Mouse (Mus musculus): ENCODE data around the gene Rngtt.

Gene Rngtt

DNA sequence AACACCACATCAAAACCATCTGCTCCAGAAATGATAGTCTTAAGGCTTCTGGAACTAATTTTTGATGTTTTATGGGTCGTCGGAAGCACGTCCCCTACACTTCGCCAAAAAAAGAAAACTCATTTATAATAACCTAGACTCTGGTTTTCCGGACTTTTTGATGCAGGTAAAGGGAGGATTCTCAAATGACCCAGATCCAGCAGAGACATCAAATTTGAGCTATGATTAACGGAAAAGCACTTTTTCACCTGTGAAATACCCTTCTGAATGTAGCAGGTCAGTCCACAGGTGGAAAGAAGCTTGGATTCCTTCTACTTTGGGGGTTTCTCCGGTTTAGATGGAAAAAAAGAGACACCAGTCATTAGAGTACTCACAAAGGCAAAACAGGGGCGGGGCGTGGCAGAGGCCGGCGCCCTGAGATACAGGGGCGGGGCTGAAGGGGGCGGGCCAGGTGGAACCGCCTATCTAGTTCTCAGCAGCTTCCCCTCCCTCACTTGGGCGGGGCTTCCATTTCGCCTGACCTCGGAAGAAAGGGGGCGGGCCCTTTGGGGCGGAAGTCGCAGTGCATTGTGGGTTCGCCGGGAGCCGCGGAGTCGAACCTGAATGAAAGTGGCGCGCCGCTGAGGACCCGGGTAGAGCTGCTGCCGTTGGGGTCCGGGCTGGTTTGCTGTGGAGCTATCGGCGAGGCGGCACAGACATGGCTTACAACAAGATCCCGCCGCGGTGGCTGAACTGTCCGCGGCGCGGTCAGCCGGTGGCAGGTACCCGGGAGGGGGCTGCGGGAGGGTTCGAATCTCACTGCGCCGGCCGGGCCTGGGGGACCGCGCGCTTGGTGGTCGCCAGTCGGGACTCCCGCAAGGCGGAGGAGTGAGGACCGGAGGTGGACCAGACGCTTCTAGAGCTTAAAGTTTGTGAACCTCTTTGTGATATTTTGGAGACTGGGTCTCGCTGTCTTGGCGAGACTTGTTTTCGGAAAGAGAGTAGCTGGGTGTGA, at the start of gene Rngtt:
Gene Rngtt, plus strand, starts transcription at position 548 of the 994 bp plus-strand sequence.
- in situ Hi-C loops (cut with MboI; ENCODE audit: unreplicated experiment in 2 of 2): loop anchor here in 1 of 2 experiments (25.0 kb wide), 1 partner anchor 1348 kb away; the partner anchor contains the start of gene Map3k7

DNA sequence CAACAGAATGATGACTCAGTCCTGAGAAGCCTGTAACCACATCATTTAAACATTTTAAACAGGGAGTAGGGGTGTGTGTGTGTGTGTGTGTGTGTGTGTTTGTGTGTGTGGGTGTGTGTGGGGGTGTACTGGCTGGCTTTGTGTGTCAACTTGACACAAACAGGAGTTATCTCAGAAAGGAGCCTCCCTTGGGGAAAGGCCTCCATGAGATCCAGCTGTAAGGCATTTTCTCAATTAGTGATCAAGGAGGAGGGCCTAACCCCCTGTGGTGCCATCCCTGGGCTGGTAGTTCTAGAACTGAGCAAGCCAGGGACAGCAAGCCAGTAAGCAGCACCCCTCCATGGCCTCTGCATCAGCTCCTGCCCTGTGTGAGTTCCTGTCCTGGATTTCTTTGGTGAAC, 49.8 kb upstream of the Rngtt start:
- in situ Hi-C loops (cut with MboI; ENCODE audit: unreplicated experiment in 2 of 2): no loop called here

GRCm38 (mm10) chr4:33261311-33261753, 48.8 kb upstream of the Rngtt start:
- in situ Hi-C loops (cut with MboI; ENCODE audit: unreplicated experiment in 2 of 2): no loop called here

- in situ Hi-C loops (cut with MboI; ENCODE audit: unreplicated experiment in 2 of 2): no loop called here
Measured at GRCm38 (mm10) chr4:33262897-33263296, 47.2 kb upstream of the Rngtt start.

- in situ Hi-C loops (cut with MboI; ENCODE audit: unreplicated experiment in 2 of 2): no loop called here
Measured at GRCm38 (mm10) chr4:33264979-33265726, 45.0 kb upstream of the Rngtt start.

GRCm38 (mm10) chr4:33270386-33271314, 39.5 kb upstream of the Rngtt start:
- in situ Hi-C loops (cut with MboI; ENCODE audit: unreplicated experiment in 2 of 2): loop anchor here in 1 of 2 experiments (10.0 kb wide), 1 partner anchor 56 kb away; no protein-coding TSS in a partner anchor

- in situ Hi-C loops (cut with MboI; ENCODE audit: unreplicated experiment in 2 of 2): loop anchor here in 1 of 2 experiments (10.0 kb wide), 1 partner anchor 59 kb away; no protein-coding TSS in a partner anchor
Measured at GRCm38 (mm10) chr4:33273437-33273836, 36.7 kb upstream of the Rngtt start.

GRCm38 (mm10) chr4:33281891-33282685, 28.0 kb upstream of the Rngtt start:
- in situ Hi-C loops (cut with MboI; ENCODE audit: unreplicated experiment in 2 of 2): no loop called here

GRCm38 (mm10) chr4:33284083-33284880, 25.8 kb upstream of the Rngtt start:
- in situ Hi-C loops (cut with MboI; ENCODE audit: unreplicated experiment in 2 of 2): no loop called here

DNA sequence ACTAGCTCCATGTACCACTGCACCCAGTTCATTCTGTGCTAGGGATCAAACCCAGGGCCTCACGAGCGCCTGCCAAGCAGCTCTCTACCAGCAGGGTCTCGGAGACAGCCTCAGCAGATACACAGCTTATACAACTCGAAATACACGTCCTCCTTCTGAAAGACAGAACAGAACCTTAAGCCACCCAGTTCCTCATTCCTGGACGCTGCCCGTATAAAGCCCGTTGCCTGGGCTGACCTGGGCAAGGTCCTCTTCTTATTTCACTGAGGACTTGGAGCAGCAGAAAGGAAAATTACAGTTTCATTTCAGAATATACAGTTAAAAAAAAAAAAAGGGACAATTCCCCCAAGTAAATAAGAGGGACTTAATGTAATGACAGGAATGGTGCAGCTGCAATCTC, 24.7 kb upstream of the Rngtt start:
- in situ Hi-C loops (cut with MboI; ENCODE audit: unreplicated experiment in 2 of 2): loop anchor here in 1 of 2 experiments (5.0 kb wide), 1 partner anchor 33 kb away; no protein-coding TSS in a partner anchor

GRCm38 (mm10) chr4:33289106-33289650, 20.9 kb upstream of the Rngtt start:
- in situ Hi-C loops (cut with MboI; ENCODE audit: unreplicated experiment in 2 of 2): loop anchor here in 1 of 2 experiments (5.0 kb wide), 1 partner anchor 37 kb away; no protein-coding TSS in a partner anchor

- in situ Hi-C loops (cut with MboI; ENCODE audit: unreplicated experiment in 2 of 2): loop anchor here (5.0 to 10.0 kb wide), 3 partner anchors 143 to 1235 kb away; no protein-coding TSS in a partner anchor
Measured at GRCm38 (mm10) chr4:33290002-33290401, 20.1 kb upstream of the Rngtt start, which contains the start of gene Pnrc1. Gene Pnrc1 (minus strand): TSS chr4:33290163.

GRCm38 (mm10) chr4:33290878-33291277, 19.2 kb upstream of the Rngtt start:
- in situ Hi-C loops (cut with MboI; ENCODE audit: unreplicated experiment in 2 of 2): loop anchor here (5.0 to 10.0 kb wide), 3 partner anchors 144 to 1236 kb away; no protein-coding TSS in a partner anchor

- in situ Hi-C loops (cut with MboI; ENCODE audit: unreplicated experiment in 2 of 2): loop anchor here (5.0 to 10.0 kb wide), 3 partner anchors 145 to 1238 kb away; no protein-coding TSS in a partner anchor
Measured at GRCm38 (mm10) chr4:33292409-33293370, 17.4 kb upstream of the Rngtt start.

- in situ Hi-C loops (cut with MboI; ENCODE audit: unreplicated experiment in 2 of 2): loop anchor here in 1 of 2 experiments (25.0 kb wide), 1 partner anchor 1339 kb away; the partner anchor contains the start of gene Map3k7
Measured at GRCm38 (mm10) chr4:33300891-33301665, 9.0 kb upstream of the Rngtt start.

Measured in v-Abl transformed pro-B cells (cell line).